Mouse (Mus musculus) testis, adult 2 months (tissue): ENCODE data around the gene Hadh.

Experiments
- CTCF ChIP-seq: fragments of 200-500 bp; IDR thresholded peaks from 2 replicates; pipeline ENCODE4 v1.5.1; 2012; ENCODE audit warnings: low read depth, mild to moderate bottlenecking, inconsistent platforms, low read length, moderate library complexity; ENCODE audit not compliant: control insufficient read depth, insufficient read depth, insufficient replicate concordance
- POLR2A ChIP-seq: fragments of 200-500 bp; IDR thresholded peaks from 2 replicates; pipeline ENCODE4 v1.6.1; 2012; ENCODE audit warnings: low read depth, mild to moderate bottlenecking, inconsistent platforms, low read length, moderate library complexity; ENCODE audit not compliant: control insufficient read depth

GRCm38 (mm10) chr3:131299078-131299477 lies 27.2 kb upstream of the Hadh start:
- no peak for TF ChIP-seq CTCF
- no peak for TF ChIP-seq POLR2A
